Mouse (Mus musculus) erythroblast, adult 5-6 weeks (primary cell): ENCODE data around the gene Gm9936. TPM values are rescaled to one million over a fixed set of nuclear protein-coding genes. Genes with fewer than 3 reads are reported as not detected.
A peak's percentile ranks its signal among the peaks of the same experiment; 100 is the strongest.
"Not testable (repeated sequence)": the region's sequence is repeated elsewhere in the genome, so short reads cannot be mapped to it uniquely, and the experiment has no call there.

Experiments used
- ATAC-seq: replicated peaks from 2 replicates; pipeline ENCODE4 v1.8.0; 2016; ENCODE audit warnings: moderate number of reproducible peaks, mild to moderate bottlenecking, moderate TSS enrichment, inconsistent platforms; ENCODE audit not compliant: poor library complexity, low FRiP score, severe bottlenecking
- total RNA-seq, 2 experiments: library from RNA; stranded (forward) in 1 of 2; stranded (reverse) in 1 of 2; fragments of 150-400 nt in 1 of 2; fragments of 200-764, 138-1000 nt in 1 of 2; gene quantifications; 2 replicates each; pipeline versions ENCODE4 v1.2.3 to v1.2.4; 2015 to 2017; ENCODE audit warnings: low replicate concordance in 2 of 2

The Gm9936 gene
- total RNA-seq (2015; ENCODE audit: low replicate concordance), result not detected in 2 replicates
- not detected in 2 replicates for total RNA-seq (2017; ENCODE audit: low replicate concordance)

DNA sequence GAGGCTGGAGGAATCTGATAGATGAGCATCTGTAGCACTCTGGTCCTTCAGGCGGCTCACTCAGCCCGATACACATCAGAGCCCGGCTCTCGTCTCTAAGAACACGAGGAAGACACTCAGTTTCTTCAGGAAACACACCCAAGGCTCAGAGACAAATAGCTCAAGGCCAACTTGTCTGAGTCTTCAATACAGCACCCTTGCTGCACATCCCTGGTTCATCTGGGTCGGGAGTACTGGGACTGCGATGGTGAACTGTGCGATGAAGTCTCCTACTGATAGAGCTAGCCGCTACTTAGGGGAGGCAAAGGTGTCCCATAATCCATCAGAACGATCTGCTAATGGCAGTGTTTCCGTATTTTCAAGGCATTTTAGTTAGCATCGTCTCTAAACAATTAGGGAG, at the start of gene Gm9936:
Gm9936 (minus strand) TSS at position 101 of the 400 bp plus-strand sequence.
- no peak for ATAC-seq

DNA sequence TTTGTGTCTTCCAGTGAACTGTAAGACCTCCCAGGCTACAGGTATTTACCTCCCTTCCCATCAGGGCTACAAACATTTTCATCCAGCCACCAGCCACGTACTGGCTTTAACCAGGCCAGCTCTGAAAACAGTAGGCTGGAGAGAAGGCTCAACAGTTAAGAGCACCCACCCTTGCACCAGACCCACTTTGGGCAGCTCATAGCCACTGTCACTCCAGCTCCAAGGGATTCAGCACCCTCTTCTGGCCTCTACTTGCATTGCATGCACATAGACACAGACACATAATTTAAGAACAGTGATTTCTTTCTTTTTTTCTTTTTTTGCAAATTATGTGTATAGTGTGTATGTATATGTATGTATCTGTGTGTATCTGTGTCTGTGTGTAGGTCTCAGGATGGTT, 43.9 kb upstream of the Gm9936 start:
- peak; percentile 73 for ATAC-seq

DNA sequence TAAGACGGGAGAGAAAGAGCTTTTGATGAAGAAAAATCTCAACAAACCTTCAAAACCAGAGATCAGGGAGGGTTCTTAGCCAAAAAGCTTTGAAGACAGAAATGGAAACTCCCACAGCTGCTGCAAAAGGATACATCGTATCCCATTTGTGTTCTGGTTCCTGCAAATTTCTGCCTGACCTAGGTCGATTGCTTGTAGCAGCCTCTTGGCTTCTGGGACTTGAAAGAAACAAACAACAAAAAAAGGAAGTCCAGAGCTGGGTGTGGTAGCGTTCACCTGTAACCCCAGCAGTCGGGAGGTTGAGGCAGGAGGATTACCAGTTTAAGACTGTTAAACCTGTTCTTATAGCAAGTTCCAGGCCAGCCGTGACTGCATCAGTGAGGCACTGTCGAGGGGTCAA, 40.4 kb upstream of the Gm9936 start:
- ATAC-seq, result no peak

DNA sequence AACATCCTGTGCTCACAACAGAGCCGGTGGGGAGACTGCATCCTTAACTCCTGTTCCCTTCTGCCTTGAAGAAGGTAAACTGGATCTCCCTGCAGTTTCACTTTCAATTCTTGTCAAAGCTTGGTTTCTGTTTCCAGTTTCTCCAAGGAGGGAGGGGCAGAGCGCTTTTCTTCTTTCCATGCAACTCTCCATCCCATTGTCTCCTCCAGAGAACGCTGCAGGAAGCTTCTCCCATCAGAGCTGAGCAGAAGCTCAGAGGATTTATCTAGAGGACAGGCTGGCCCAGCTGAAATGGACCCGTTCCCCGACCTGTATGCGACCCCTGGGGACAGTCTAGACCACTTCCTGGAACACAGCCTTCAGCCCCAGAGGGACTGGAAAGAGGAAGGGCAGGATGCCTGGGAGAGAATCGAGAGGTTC, 38.9 kb upstream of the Gm9936 start:
- ATAC-seq, result peak; percentile 60

DNA sequence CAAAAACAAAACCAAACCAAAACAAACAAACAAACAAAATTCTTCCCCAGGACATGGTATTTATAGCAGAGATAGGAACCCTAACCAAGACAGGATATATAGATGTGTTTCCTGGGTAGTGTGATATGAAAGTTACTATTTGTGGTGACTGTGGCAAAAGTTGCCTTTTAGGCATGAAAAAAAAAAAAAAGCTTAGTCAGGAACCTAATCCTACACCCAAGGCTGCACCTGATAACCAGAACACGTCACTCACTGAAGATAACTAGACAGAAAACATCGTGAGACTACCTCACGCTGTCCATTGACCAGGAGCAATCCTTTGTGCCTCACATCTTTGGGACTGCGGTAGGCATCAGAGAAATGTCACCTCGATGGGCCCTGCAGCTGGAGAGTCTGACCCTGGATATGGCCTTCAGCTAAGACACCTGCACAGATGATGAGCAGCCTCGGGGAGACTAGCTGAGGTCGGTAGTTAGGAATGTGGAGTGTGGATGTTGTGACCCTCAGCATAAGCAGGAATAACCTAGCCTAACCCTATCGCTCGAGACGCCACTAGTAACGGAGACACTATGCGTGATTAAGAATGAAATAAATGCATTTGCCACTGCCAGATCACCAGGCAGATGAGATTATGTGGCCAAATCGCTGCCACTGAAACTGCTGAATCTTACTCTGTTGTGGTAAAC, 38.3 kb upstream of the Gm9936 start, which contains the start of gene Oasl2:
Oasl2 (plus strand) TSS at position 249 of the 686 bp plus-strand sequence.
- peak; percentile 94 for ATAC-seq

DNA sequence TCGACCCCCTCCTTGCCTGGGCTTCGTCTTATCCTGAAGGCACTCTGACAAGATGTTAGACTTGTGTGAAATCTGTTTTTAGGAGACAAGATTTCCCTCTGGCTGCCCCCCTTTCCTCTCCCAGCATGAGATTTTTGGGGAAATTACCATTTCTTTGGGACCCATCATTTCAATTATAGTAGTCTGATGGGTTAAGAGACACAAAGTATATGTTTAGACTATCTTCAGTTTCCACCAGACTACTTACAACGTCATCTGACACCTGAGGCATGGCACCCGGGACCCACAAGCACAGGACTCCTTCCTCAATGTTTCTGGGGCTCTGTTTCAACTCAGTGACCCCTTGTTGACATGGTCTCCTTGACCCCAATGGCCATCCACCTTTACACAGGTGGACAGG, 37.1 kb upstream of the Gm9936 start:
- no peak for ATAC-seq

DNA sequence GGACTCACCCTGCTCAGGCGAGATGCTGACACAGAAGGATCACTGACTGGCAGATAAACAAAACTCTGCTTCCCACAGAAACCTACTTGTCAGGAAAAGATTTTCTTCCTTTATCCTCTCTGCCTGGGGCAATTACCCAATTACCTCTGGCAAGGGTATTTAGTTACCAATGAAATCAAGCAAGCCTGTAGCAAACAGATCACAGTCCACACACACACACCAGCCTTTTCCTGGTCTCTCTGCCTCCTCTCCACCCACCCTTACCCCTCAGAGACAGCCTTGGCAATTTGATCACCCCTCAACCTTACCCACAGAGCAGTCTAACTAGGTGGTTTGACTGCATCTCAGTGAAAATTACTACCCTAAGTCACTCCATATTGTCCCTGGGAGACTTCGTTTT, 30.5 kb upstream of the Gm9936 start:
- no peak; the same call in 1 of the 2 replicates for ATAC-seq

DNA sequence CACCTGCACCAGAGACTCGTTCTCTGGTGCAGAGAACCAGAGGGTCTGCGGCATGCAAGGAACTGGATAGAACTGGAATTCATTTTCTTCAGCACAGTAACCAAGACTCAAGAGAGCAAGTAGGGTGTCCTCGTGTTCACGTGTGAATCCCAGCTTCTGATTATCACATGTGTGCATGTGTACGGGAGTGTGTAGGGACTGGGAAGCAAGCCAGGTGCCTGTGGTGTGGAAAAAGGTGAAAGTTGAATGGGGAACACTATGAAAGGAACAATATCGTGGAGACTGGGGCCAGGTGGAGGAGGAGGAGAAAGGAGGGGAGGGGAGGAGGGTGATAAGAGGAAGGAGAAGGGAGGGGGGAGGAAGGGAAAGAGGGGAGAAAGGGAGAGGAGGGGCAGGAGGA, 28.3 kb upstream of the Gm9936 start:
- no peak for ATAC-seq

DNA sequence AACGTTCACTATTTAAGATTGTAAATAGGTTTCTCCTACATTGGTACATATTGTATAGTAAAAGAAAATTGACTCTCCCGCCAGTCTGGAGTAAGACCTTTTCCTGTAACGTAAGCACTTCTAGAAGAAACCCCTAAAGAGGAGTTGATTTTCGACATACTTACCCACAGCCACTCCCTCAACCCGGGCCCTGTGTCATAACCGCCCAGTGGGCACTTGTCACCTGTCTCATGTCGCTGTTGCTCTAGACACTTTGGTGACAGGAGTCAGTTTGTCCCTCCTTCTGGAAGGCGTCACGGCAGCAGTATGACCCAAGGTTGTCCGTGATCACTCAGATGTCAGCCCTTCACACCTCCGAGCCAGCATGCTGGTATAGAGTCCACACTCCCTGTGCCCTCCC, 24.5 kb upstream of the Gm9936 start:
- ATAC-seq, result no peak

DNA sequence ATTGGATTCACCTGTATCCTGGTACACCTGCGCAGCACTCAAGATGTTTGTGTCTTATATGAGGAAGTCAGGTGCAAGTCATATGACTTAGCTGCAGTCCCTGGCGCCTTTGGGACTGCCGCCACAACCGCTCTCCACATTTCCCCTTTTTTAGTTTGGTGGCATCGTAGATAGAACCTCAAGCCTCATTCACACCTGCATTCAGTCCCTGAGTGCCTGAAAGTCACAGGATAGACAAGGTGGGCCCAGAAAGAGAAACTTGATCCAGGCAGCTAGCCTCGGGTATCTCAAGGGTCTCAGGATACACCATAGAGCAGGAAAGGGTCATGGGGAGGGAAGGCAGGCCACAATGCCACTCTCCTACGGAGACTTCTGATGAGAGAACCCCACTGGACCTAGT, 23.8 kb upstream of the Gm9936 start:
- ATAC-seq, result not testable (repeated sequence)

DNA sequence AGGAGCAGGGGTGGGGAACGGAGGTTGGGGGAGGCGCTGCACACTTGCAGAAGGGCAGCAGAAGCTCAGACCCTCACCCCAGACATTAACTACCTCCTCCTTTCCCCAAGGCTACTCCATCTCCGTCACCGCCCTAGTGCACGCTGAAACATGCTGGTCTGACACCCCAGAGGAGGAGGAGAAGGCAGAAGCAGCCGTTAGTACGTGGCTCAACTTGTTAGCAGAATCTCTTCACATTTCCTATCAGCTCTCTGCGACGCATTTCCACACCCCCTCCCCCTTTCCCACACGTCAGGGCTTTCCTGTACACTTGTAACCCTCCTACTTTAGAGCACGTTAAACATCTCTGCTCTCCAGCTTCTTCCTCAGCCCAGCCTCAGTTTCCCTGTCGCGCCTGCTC, 20.9 kb upstream of the Gm9936 start:
- no peak for ATAC-seq

DNA sequence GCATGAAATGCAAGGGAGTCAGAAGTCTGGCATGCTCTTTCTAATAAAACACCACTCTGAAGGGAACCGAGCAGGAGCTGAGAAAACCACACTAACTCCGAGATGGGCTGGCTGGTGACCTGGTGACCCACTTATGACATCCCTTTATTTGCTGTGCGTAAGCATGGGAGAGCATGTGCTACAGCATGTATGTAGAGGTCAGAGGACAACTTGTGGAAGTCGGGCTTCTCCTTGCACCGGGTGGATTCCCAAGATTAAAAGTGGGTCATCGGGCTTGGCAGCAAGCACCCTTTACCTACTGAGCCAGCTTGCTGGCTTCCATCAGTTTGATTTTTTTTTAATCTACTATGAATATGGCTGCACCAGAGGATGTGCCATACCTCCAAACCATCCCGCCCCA, 19.0 kb upstream of the Gm9936 start:
- no peak for ATAC-seq

DNA sequence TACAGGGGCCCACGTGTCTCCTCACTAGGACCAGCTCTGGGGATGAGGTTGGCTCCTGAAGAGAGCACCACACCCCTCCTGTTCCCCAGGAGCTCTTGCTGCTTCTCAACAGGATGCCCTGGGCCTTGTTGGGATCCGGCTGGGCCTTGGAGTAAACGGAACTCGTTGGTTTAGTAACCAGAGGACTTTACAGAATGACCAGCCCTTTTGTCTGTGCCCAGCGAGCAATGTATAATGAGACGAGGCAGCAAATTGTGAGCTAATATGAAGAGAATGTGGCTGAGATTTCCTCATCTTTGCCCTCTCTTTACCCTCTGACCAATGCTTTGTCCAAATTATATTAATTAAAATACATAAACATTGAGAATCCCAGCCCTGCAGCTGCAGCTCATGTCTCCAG, 17.8 kb upstream of the Gm9936 start:
- no peak for ATAC-seq

DNA sequence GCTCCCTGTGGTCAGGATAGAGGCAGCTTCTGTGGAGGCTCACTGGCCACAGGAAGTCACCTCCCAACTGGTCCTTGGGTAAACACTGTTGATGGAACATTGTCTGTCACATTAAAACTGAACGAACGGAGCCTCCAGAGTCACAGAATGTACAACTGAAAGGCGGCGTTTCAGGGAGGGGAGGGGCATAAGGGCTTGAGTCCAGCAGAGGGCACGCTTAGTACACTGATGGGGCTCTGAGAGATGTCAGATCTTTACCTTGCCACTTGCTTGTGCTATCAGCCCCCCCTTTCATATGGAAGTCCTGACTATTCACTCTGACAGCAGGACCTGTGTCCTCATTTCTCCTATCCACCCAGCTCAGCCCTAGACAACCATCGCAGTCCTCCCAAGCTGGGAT, 17.4 kb upstream of the Gm9936 start:
- no peak for ATAC-seq

DNA sequence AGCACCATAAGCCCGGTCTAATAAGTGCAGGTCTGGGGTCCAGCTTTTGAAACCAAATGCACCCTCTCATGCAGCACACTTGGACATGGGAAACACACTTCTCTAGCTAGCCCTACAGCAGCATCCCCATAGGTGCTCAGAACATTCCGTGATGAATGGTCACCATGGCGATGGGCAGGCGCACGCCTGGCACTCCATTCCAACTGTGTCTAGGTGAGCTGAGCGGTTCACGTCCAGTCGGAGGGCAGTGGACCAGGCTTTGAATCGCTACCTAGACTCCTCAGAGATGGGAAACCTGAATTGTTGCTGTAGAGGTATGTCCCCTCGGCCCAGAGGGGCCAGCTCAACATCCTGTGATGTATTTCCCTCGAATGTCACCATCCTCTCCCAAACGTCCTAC, 6.8 kb upstream of the Gm9936 start:
- ATAC-seq, result no peak

DNA sequence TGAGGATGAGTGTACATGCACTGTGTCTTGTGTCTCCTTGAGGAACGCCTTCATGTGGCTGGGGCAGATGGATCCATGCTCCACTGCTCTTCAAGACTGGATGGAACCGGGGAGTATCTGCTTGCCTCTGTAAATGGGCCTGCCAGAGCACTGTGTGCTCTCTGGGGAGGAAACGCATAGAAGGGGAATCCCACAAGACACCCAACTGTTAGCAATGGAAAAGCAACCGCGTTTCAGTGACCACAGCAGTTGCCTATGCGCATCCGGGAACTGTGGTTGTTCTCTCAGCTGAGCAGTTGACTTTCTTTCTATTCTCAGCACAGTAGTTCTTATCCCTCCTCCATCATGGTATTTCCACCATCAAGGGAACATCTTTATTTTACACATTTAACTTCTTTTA, 6.3 kb upstream of the Gm9936 start:
- no peak for ATAC-seq

DNA sequence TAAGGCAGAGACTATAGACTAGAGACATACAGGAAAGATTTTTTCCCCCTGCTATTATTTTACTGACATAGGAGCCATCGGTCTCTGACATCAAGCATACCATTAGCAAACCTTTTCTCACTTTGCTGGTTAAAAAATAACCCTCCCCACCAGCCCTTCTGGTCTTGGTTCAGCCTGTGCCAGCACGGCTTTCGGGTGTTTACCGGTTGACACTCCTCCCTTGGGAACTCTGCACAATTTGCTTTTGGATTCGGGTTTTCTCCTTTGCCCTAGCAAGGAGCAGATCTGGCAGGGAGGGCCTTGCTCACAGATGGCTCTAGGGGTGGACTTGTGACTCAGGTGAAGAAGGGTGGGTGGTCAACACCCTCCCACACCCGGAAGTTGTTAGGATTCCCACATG, 3.2 kb upstream of the Gm9936 start:
- no peak for ATAC-seq

DNA sequence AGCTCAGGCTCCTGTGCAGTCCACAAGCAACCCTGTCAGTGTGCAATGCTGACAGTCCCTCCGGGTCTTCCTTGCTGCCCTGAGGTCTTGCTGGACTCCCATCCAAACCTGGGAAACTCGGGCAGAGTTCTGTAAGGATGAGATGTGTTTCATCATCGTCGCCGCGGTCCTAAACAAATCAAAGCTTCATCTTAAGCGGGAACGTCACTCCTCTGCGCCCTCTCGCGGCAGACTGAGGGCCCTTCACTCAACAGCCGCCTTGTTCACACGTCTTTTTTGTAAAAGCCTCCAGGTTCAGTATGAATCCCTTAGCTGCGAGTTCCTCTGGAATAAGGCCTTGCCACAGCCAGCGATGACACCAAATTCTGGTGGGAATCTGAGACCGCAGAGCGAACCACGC, 771 bp upstream of the Gm9936 start:
- ATAC-seq, result 0 out of 2 replicates have a peak, but pooled peaks have one; percentile 60

DNA sequence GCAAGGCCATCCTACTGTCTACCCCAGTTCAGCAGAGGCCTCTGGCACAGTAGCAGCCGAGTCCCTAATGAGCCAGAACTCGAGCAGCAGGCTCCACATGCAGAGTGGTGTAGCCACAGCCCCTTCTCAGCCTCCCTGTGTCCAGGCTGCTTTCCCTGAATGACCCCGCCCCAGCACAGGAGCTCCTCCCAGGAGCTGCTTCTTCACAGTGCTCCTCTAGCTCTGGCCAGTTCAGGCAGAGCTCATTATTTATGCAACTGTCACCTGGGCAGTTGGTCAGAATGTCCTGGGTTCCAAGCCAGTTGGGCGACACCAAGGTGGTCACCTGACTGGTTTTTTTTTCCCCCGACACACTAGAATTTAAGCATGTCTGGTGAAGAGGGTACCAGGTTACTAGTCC, 5.1 kb downstream of the Gm9936 start, which contains the start of gene 4930519G04Rik:
4930519G04Rik (plus strand) TSS at position 301 of the 400 bp plus-strand sequence.
- ATAC-seq, result not testable (repeated sequence)

DNA sequence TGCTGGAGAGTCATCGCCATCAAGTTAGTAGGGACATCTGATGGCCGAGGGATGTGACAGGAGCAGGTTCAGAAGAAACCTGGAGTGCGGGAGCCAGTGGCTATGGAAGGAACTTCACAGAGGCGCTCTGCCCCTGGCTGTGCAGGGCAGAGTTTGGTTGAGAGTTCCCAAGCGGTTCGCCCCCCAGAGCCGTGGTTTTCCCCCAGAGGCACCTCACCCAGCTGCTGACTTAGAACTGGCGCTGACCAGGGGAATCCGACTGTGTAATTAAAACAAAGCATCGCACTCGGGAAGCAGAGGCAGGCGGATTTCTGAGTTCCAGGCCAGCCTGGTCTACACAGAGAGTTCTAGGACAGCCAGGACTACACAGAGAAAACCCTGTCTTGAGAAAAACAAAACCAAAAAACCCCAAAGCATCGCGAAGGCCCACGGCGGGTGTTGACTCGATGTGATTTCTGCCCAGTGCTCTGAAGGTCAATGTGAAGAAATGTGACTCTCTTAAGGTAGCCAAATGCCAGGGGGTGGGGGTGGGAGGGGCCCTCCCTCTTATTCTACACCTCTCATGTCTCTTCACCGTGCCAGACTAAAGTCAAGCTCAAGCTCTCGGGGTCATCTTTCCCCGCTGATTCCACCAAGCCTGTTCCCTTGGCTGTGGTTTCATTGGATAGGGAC, 6.8 kb downstream of the Gm9936 start:
- no peak for ATAC-seq

DNA sequence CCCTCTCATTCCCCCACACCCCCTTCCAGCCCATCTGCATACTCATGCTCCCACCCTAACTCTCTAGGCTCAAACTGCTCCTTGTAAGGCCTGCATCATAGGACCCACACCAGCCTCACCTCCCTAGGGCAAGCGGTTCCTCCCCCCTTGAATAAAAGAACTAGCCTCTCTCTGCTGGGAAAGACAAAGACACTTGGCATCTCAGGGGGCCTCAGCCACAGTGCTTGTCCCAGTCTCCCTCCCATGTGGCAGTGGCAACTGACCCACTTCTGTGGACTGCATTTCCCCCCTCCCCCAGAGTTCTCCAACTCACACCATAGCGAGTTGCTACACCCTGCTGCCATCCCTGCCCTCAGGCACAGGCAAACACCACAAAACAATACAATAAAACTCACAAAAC, 14.1 kb downstream of the Gm9936 start:
- not testable (repeated sequence) for ATAC-seq
